Mouse (Mus musculus): ENCODE results near the gene Lpin2. TPM values are rescaled to one million over a fixed set of nuclear protein-coding genes. Genes with fewer than 3 reads are reported as not detected.

Gene Lpin2
- total RNA-seq, 2 experiments from 2014 or later: 139 to 153 TPM

GRCm38 (mm10) chr17:71253391-71253790 is 71.0 kb downstream of the Lpin2 start:
- ATAC-seq (replicated peaks; ENCODE audit: low FRiP score, low TSS enrichment, poor library complexity, severe bottlenecking): no peak

GRCm38 (mm10) chr17:71254106-71254505 is 71.7 kb downstream of the Lpin2 start:
- ATAC-seq (replicated peaks; ENCODE audit: low FRiP score, low TSS enrichment, poor library complexity, severe bottlenecking): no peak

GRCm38 (mm10) chr17:71254736-71255135 is 72.4 kb downstream of the Lpin2 start:
- no peak for ATAC-seq (replicated peaks; ENCODE audit: low FRiP score, low TSS enrichment, poor library complexity, severe bottlenecking)

- no peak for ATAC-seq (replicated peaks; ENCODE audit: low FRiP score, low TSS enrichment, poor library complexity, severe bottlenecking)
Measured at GRCm38 (mm10) chr17:71256068-71256615, 73.8 kb downstream of the Lpin2 start.

- no peak for ATAC-seq (replicated peaks; ENCODE audit: low FRiP score, low TSS enrichment, poor library complexity, severe bottlenecking)
Measured at GRCm38 (mm10) chr17:71256806-71257536, 74.6 kb downstream of the Lpin2 start.

- peak; percentile 64 for ATAC-seq (replicated peaks; ENCODE audit: low FRiP score, low TSS enrichment, poor library complexity, severe bottlenecking)
Measured at GRCm38 (mm10) chr17:71259727-71260126, 77.4 kb downstream of the Lpin2 start.

- no peak for ATAC-seq (replicated peaks; ENCODE audit: low FRiP score, low TSS enrichment, poor library complexity, severe bottlenecking)
Measured at GRCm38 (mm10) chr17:71260658-71261057, 78.3 kb downstream of the Lpin2 start.

- ATAC-seq (replicated peaks; ENCODE audit: low FRiP score, low TSS enrichment, poor library complexity, severe bottlenecking): no peak
Measured at GRCm38 (mm10) chr17:71263136-71263535, 80.8 kb downstream of the Lpin2 start.

- ATAC-seq (replicated peaks; ENCODE audit: low FRiP score, low TSS enrichment, poor library complexity, severe bottlenecking): peak; percentile 40
Measured at GRCm38 (mm10) chr17:71264739-71265138, 82.4 kb downstream of the Lpin2 start.

- peak; percentile 14 for ATAC-seq (replicated peaks; ENCODE audit: low FRiP score, low TSS enrichment, poor library complexity, severe bottlenecking)
Measured at GRCm38 (mm10) chr17:71265336-71266051, 83.1 kb downstream of the Lpin2 start.

GRCm38 (mm10) chr17:71267374-71267773 is 85.0 kb downstream of the Lpin2 start:
- no peak for ATAC-seq (replicated peaks; ENCODE audit: low FRiP score, low TSS enrichment, poor library complexity, severe bottlenecking)

- ATAC-seq (replicated peaks; ENCODE audit: low FRiP score, low TSS enrichment, poor library complexity, severe bottlenecking): no peak
Measured at GRCm38 (mm10) chr17:71268152-71268551, 85.8 kb downstream of the Lpin2 start.

GRCm38 (mm10) chr17:71268599-71268998 is 86.2 kb downstream of the Lpin2 start:
- peak; percentile 80 for ATAC-seq (replicated peaks; ENCODE audit: low FRiP score, low TSS enrichment, poor library complexity, severe bottlenecking)

GRCm38 (mm10) chr17:71273901-71274300 is 91.5 kb downstream of the Lpin2 start:
- no peak for ATAC-seq (replicated peaks; ENCODE audit: low FRiP score, low TSS enrichment, poor library complexity, severe bottlenecking)

GRCm38 (mm10) chr17:71276771-71277170 is 94.4 kb downstream of the Lpin2 start:
- ATAC-seq (replicated peaks; ENCODE audit: low FRiP score, low TSS enrichment, poor library complexity, severe bottlenecking): peak; percentile 90

GRCm38 (mm10) chr17:71277701-71278491 is 95.5 kb downstream of the Lpin2 start:
- ATAC-seq (replicated peaks; ENCODE audit: low FRiP score, low TSS enrichment, poor library complexity, severe bottlenecking): peak; percentile 28; the same call in 1 of the 2 replicates

GRCm38 (mm10) chr17:71282716-71283115 is 100.4 kb downstream of the Lpin2 start:
- ATAC-seq (replicated peaks; ENCODE audit: low FRiP score, low TSS enrichment, poor library complexity, severe bottlenecking): no peak

GRCm38 (mm10) chr17:71283237-71283636 is 100.9 kb downstream of the Lpin2 start:
- ATAC-seq (replicated peaks; ENCODE audit: low FRiP score, low TSS enrichment, poor library complexity, severe bottlenecking): no peak

- ATAC-seq (replicated peaks; ENCODE audit: low FRiP score, low TSS enrichment, poor library complexity, severe bottlenecking): peak; percentile 39
Measured at GRCm38 (mm10) chr17:71284890-71285289, 102.5 kb downstream of the Lpin2 start.

GRCm38 (mm10) chr17:71285929-71286328 is 103.6 kb downstream of the Lpin2 start:
- peak; percentile 73 for ATAC-seq (replicated peaks; ENCODE audit: low FRiP score, low TSS enrichment, poor library complexity, severe bottlenecking)
